Comparison of ENCODE assay signal across 8 mouse cellular contexts in the genomic region with DNA sequence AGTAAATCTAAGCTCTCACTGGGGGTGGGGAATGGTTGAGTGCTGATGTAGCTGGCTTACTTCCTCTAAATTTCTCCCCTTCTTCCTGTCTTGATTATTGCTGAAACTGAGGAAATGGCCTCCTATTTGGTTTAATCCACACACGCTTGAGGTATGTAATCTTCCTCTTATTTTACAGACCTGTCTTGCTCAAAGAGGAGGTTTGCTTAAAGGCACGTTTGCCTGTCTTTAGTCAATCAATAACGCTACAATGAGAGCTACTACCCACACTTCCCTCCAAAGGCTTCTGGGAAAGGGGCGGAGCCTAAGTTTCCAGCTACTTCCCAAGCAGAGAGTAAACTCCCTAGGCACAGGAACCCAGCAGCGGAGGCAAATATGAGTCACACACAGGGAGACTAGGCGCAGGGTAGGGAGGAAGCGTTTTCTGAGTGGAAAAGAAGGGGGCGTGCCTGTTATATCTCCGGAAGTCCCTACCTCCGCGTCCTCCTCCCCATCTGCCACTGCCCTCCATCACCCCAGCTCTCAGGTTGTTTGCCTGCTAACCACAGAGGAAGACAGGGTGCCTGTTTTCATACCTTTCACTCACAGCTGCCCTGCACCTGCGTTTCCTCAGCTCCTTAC. TPM values are rescaled to one million over a fixed set of nuclear protein-coding genes. Genes with fewer than 3 reads are reported as not detected.
DNase-seq lines count a peak whose midpoint lies in the region; ATAC-seq and TF ChIP-seq lines count a peak whose summit lies in the region.

No protein-coding gene starts in this region.

- no peaks in the 10 kb centered on the region for H3K9me3 ChIP-seq in midbrain, embryonic 16.5 days (replicated peaks; ENCODE audit: control insufficient read depth, low read length, poor library complexity, severe bottlenecking)

- no peak overlapping the region for H3K27ac ChIP-seq in left cerebral cortex, adult 2 months
- no peak overlapping the region for H3K27ac ChIP-seq in midbrain, embryonic 16.5 days (ENCODE audit: low read length)

- peak; percentile 37 for DNase-seq in ovary, adult 18-20 months (ENCODE audit: low spot score)
- DNase-seq in ovary, postnatal 14 days (ENCODE audit: low spot score), result no peak
- peak; percentile 50 for DNase-seq in c-Kit-positive CD71-positive TER-119-positive erythroid progenitor cells, embryonic 14.5 days (ENCODE audit: low spot score)
- peak; percentile 87 for DNase-seq in kidney, adult 9 months
- peak; percentile 90 for DNase-seq in lung, postnatal 36 days
- DNase-seq in left cerebral cortex, adult 2 months (ENCODE audit: extremely low spot score in 1 of 2, low spot score in 2 of 2), result no peak
- DNase-seq in right cerebral cortex, postnatal 36 days (ENCODE audit: low spot score in 2 of 2), result no peak

- 74% methylated on average over 12 of the region's 12 CpGs for WGBS in midbrain, embryonic 16.5 days

- H3K36me3 ChIP-seq in midbrain, embryonic 16.5 days (ENCODE audit: control insufficient read depth, insufficient read depth, low read length), result no peaks in the 10 kb centered on the region

- no peak overlapping the region for H3K9ac ChIP-seq in midbrain, embryonic 16.5 days (ENCODE audit: low read depth, low read length)

- H3K4me1 ChIP-seq in midbrain, embryonic 16.5 days (ENCODE audit: control insufficient read depth, insufficient read depth, low read length), result peaks cover 4% of the 10 kb centered on the region; the same call in 1 of the 2 replicates

- intact Hi-C loops in left cerebral cortex, adult 2 months (cut with DNase I), result no loop called here

- no peak for TF ChIP-seq CTCF in left cerebral cortex, adult 2 months (IDR thresholded peaks at IDR 0.05)

- no peak overlapping the region for H3K4me3 ChIP-seq in left cerebral cortex, adult 2 months
- H3K4me3 ChIP-seq in midbrain, embryonic 16.5 days (ENCODE audit: low read depth, low read length), result no peak overlapping the region

- ATAC-seq in midbrain, embryonic 16.5 days, result no peak

- H3K27me3 ChIP-seq in midbrain, embryonic 16.5 days (ENCODE audit: control insufficient read depth, insufficient read depth, low read depth, low read length), result no peaks in the 10 kb centered on the region

- H3K4me2 ChIP-seq in midbrain, embryonic 16.5 days (ENCODE audit: low read length), result no peak overlapping the region

RNA-seq across cellular contexts. Expression of gene Bcl9l, which starts 32.6 kb away (rescaled TPM):
- total RNA-seq in left cerebral cortex, adult 2 months (2021), result 10 to 100 TPM; 58.6 to 63.4 TPM
- 10.7 and 10.8 TPM in 2 replicates for polyA plus RNA-seq in midbrain, embryonic 16.5 days (2015; fragmentation: Nextera tagmentation; extraction: Ambion mirVana)

RNA-seq across cellular contexts. Expression of gene Cxcr5, which starts 46.4 kb away (rescaled TPM):
- not detected for total RNA-seq in left cerebral cortex, adult 2 months (2021)
- polyA plus RNA-seq in midbrain, embryonic 16.5 days (2015; fragmentation: Nextera tagmentation; extraction: Ambion mirVana), result 0.07 TPM in 1 of 2 replicates, not detected in the other

Comparison
In these comparisons a context has a peak if more than half of its experiments do, and no peak if none do; other contexts are left out.
1. DNase-seq: peak in ovary, adult 18-20 months (single experiment), c-Kit-positive CD71-positive TER-119-positive erythroid progenitor cells, embryonic 14.5 days (single experiment), kidney, adult 9 months (single experiment) and lung, postnatal 36 days (single experiment); none in ovary, postnatal 14 days (single experiment), left cerebral cortex, adult 2 months (0 of 2) and right cerebral cortex, postnatal 36 days (0 of 2).